Mouse (Mus musculus) kidney, postnatal 25 days (tissue): ENCODE data around the gene Hoxd4.

Experiments
- DNase-seq, 2 experiments: peaks; one replicate each; pipeline ENCODE4 v3.0.0; 2021; ENCODE audit warnings: mixed read lengths in 2 of 2

Gene Hoxd4

DNA sequence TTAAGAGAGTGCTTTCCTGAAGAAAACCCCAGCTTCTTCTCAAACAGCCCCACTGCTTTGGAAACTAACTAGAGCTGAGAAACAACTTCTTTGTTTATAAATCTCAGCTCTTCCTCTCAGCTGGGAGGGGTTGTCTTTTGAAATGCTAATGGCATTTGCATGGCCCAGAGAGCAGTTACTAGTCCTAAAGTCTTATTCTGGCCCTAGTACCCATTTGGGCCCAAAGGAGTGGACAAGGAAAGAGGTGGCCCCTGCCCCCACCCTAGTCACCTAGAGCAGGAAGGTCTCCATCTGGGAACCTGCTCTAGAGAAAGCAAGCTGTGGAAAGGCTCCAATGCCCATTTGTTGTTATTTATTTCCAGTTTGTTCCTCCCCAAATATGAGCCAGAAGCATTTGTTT lies 19.3 kb downstream of the Hoxd4 start:
- DNase-seq = no peak

DNA sequence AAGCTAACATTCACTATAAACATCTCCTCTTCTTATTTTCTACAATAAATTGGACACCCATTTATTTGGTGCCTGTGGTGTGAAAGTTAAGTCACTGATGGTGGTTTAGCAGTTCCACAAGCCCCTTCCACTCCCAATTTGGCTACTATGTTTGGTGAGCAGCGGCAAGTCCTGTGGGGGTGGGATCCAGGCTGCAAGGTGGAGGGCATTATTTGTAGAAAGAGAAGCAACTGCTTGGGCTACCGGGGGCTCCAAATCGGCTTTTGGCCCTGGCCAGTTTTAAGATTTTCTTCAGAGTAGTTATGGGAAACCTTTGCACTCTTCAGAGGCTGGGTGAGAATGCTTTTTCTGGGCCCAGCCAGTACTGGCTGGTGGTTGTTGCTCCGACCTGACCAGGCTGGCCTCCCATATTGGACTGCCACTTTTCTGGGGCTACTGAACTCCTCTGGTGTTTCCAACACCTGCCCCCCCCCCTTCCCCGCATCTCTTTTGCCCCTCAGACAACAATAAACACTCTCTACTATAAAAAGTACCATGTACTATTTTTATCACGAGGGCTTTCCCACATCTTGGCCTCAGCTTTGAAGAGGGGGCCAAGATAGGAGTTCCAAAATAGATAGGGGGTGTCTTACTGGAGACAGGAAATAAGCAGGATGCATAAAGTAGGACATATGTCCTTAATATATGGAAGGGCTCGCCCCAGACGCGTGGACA lies 20.2 kb downstream of the Hoxd4 start:
- no peak for DNase-seq

- no peak for DNase-seq
Observed at GRCm38 (mm10) chr2:74732513-74733316, 21.0 kb downstream of the Hoxd4 start.

DNA sequence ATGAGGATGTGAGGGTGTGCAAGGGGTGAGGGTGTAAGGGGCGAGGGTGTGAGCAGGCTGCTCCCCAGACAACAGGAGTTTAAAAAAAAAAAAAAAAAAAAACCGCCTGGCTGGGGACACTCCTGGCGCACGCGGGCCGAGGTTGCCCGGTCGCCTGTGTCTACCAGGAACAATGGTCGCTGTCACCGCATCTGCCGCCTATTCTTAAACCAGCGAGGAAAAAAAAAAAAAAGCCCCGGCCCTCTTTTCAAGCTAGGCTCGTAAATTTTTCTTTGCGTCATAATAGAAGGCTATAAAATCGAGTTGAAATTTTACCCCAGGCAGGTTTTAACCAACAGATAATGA lies 21.6 kb downstream of the Hoxd4 start:
- no peak for DNase-seq

DNA sequence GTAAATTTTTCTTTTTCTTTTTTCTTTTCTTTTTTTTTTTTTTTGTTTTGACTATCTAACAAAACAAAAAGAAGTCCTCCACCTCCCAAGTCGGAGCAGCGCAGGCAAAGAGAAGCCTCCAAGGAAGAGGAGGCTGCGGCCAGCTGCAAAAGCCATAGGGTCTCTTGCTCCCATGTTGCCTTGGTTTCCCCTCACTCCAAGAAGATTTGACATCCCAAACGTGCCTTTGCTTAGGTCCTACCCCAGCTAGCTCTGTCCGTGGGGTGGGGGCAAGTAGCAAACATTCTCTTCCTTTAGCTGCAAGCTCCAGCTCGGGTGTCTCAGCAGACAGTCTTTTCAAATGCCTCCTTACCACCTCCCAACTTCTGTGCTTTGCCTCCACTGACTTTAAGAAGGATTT lies 22.0 kb downstream of the Hoxd4 start:
- DNase-seq = no peak

- DNase-seq = no peak
Observed at GRCm38 (mm10) chr2:74734451-74734850, 22.7 kb downstream of the Hoxd4 start.

DNA sequence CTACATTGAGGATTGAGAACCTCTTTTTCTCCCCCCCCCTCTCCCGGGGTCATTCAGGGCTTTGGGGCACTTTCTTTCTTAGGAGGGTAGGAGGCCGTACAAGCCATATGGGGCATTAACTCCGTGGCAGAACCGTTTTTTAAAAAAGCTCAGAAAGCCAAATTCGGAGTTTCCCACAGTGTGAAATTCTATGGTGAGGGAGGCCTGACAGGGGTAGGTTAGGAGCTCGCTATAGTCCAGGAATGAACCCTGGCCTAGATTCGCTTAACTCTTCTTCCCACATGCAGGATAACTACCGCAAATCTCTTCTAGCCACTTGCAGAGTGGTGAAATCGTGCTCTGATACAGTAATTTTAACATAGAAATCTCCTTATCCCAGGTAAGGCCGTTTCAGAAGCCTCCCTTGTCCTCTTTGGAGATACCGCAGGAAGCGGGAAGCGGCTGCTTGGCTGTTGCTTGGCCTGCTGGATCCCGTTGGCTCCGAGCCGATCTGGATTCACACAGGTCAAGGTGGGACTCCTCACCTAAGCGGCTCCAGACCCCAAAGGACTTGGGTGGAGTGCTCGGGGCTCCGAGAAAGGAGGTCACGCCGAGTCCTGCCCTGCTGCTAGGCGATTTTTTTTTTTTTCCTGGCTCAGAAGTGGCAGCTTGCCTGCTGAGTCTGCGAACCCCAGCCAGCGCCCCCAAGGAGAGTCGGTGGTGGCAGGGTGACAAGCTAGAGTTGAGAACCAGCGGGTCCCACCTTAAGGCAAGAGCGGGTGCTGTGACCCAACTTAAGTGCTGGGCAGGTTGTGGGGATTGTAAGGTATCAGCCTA lies 23.5 kb downstream of the Hoxd4 start:
- DNase-seq = no peak

- no peak for DNase-seq
Observed at GRCm38 (mm10) chr2:74735851-74736687, 24.3 kb downstream of the Hoxd4 start.

DNA sequence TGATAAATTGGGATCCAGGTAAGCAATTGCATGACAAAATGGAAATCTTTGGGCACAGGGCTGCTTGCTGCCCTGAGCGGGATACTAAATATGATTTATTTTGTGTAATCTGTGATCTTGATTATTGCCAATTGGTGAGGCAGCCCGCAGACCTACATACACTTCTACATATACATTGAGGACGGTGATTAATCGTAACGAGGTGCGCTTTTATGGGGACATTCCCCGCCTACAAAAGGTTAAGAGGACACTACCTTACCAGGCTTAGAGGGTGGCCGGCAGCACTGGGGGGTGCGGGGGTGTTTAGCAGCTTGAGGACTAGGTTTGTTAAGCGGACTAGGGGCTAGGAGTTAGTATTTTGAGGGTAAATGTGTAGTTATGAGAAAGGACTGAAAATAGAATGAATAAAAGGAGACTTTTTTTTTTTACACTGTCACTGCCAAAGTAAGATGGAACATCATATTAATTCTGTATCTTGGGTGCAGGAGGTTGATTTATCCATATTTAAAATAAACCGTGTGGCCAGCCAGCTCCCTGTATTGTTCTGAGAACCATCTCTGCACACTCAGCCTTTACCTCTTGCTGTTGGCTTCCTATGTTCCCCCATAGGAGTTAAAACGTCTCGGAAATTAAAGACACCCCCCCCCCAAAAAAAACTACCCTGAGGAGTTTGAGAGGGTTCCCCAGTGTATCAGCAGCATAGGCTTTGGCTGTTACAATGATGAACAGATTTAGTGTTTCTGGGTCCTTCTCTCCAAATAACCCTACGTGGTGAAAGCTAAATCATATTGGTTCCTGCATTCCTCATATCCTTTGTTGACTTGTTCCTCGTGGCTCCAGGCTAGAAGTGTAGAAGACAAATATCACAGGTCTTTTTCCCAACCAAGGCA lies 25.2 kb downstream of the Hoxd4 start:
- no peak for DNase-seq

GRCm38 (mm10) chr2:74737578-74738070 lies 25.9 kb downstream of the Hoxd4 start:
- no peak for DNase-seq

GRCm38 (mm10) chr2:74738623-74739475 lies 27.1 kb downstream of the Hoxd4 start:
- DNase-seq = peak in 1 of 2 experiments; percentile 50

- no peak for DNase-seq
Observed at GRCm38 (mm10) chr2:74739476-74739800, 27.7 kb downstream of the Hoxd4 start.

GRCm38 (mm10) chr2:74739869-74740268 lies 28.1 kb downstream of the Hoxd4 start:
- DNase-seq = no peak

DNA sequence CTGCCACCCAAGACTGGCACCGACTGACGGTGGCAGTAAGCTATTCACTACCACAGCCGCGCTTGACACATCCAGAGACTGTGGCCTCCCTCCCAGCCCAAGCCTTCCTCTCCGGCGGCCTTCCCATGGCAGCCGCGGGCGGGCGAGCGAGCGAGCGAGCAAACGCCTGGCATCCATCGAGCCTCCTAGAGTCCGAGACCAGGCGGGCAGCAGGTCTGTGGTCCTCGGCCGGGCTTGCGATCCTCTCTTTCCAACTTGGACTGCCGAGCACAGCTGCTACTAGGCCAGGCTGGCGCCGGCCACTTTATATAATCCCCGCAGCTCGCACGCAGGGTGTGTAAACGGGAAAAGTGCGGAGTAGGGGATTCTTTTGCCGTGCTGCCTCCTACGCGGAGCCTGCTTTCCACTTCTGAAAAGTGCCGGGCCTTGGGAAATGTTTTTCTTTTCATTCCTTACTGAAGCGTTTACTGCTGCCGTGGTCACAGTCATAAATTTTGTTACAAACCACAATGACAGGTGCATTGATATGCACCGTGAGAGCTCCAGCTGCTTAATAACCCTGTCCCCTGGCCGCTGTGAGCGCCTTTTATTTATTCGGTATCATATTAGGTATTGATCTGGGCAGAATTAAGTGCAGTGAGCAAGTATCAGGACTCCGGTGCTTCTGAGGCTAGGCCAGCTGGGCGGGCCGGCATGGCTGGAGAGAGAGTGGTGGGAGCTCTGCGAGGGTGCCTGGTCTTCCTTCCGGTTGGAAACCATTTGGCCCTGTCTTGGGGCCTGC lies 28.8 kb downstream of the Hoxd4 start:
- DNase-seq = peak in 1 of 2 experiments; percentile 57

GRCm38 (mm10) chr2:74741252-74741978 lies 29.7 kb downstream of the Hoxd4 start:
- DNase-seq = no peak

GRCm38 (mm10) chr2:74741979-74742277 lies 30.2 kb downstream of the Hoxd4 start:
- DNase-seq = no peak

GRCm38 (mm10) chr2:74745540-74746297 lies 34.0 kb downstream of the Hoxd4 start:
- no peak for DNase-seq

GRCm38 (mm10) chr2:74746298-74746921 lies 34.7 kb downstream of the Hoxd4 start:
- no peak for DNase-seq
